Mouse (Mus musculus) stomach, postnatal 0 days (tissue): ENCODE results near the gene Gm29609.

Source experiments
- CTCF ChIP-seq: IDR thresholded peaks from 2 replicates; pipeline ENCODE4 v1.5.1; 2016; ENCODE audit warnings: antibody characterized with exemption, low read depth, mild to moderate bottlenecking, moderate library complexity
- EP300 ChIP-seq: optimal IDR thresholded peaks from 2 replicates; pipeline ENCODE3; 2016; ENCODE audit warnings: antibody characterized with exemption

GRCm38 (mm10) chr5:31108000-31108490 lies 71.7 kb downstream of the Gm29609 start, which contains the start of gene Slc30a3:
- no peak for TF ChIP-seq CTCF
- no peak for TF ChIP-seq EP300
